Mouse (Mus musculus): ENCODE data around the gene Rpl5. TPM values are rescaled to one million over a fixed set of nuclear protein-coding genes. Genes with fewer than 3 reads are reported as not detected.

The Rpl5 gene
- polyA plus RNA-seq, 1 experiment from 2014 or later, result 69.3 TPM

DNA sequence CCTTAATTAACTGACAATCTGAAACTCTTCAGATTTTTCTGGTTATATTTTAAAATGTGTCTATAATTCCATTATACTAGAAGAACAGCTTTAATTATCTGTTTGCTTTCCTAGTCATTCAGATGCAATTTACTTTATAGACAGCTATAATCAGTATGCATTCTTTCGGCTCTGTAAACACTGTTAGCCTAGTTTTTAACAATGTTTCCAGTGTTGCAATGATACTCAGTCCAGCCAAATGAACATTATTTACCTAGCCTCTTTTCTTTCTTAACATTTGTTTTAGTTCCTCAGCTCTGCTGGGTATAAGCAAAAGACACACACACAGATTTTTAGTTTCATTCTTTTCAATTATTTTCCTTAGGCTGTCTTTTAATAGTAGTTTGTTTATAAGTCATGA lies 48.6 kb downstream of the Rpl5 start:
- no peaks in the 10 kb centered on the region for H3K9me3 ChIP-seq (ENCODE audit: control insufficient read depth, low read length)
- H3K4me2 ChIP-seq (ENCODE audit: low read depth, low read length), result no peak overlapping the region
- 0 out of 2 replicates have a peak, but pooled peaks cover 2% of the 10 kb centered on the region for H3K4me1 ChIP-seq (ENCODE audit: control insufficient read depth, insufficient read depth, low read length)
- H3K36me3 ChIP-seq (ENCODE audit: control insufficient read depth, insufficient read depth, low read length), result no peaks in the 10 kb centered on the region
- H3K27ac ChIP-seq (ENCODE audit: low read length), result no peak overlapping the region
- no peaks in the 10 kb centered on the region for H3K27me3 ChIP-seq (replicated peaks; ENCODE audit: control insufficient read depth, insufficient read depth, low read length)
- no peak overlapping the region for H3K9ac ChIP-seq (ENCODE audit: low read depth, low read length)
- H3K4me3 ChIP-seq (ENCODE audit: low read length), result no peak overlapping the region
- 52% methylated on average over 1 of the region's 1 CpGs for WGBS
- ATAC-seq, result no peak

DNA sequence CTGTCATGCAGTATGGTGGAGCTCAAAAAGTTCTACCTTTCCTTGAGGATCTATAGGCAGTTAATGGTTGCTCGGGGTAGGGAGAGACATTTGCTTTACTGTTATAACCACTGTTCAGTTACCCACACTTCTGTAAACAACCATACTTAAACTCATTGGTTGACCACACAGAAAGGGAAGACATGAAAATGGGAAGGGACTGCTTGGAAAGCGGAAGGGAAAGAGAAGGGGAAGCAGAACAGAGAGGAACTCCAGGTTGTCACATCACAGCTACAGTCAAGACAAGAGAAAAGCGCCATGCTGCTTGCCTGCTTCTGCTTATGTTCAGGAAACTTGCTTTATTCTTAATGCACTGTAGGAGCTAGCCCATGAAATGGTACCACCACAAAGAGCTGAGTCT lies 49.3 kb downstream of the Rpl5 start:
- Histone ChIP-seq H3K4me3 (ENCODE audit: low read length) (no peak overlapping the region), H3K4me1 (ENCODE audit: control insufficient read depth, insufficient read depth, low read length) (0 out of 2 replicates have a peak, but pooled peaks cover 2% of the 10 kb centered on the region), H3K36me3 (ENCODE audit: control insufficient read depth, insufficient read depth, low read length) (no peaks in the 10 kb centered on the region), H3K9me3 (ENCODE audit: control insufficient read depth, low read length) (no peaks in the 10 kb centered on the region), H3K9ac (ENCODE audit: low read depth, low read length) (no peak overlapping the region), H3K27ac (ENCODE audit: low read length) (no peak overlapping the region), H3K27me3 (replicated peaks; ENCODE audit: control insufficient read depth, insufficient read depth, low read length) (no peaks in the 10 kb centered on the region), H3K4me2 (ENCODE audit: low read depth, low read length) (no peak overlapping the region)
- no peak for ATAC-seq
- WGBS, result 81% methylated on average over 3 of the region's 3 CpGs

DNA sequence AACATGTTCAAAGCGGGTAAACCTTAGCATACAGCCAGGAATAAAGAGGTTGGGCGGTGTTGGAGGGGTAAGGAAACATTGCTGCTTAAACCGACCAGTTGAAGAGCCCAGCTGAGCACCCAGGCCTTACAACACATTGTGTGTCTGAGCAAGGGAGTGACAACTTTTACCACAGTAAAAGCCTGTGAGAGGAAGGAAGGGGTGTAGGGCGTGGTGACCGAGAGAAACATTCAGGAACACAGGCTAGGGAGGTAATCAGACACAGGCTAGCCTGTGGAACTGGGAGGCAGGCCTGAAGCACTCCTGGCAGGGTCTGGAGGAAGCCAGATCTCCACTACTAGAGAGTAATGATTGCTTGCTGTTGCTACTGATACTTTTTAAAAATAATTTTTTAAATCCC lies 50.3 kb downstream of the Rpl5 start:
- Histone ChIP-seq H3K9ac (ENCODE audit: low read depth, low read length) (no peak overlapping the region), H3K27ac (ENCODE audit: low read length) (no peak overlapping the region), H3K4me3 (ENCODE audit: low read length) (no peak overlapping the region), H3K27me3 (replicated peaks; ENCODE audit: control insufficient read depth, insufficient read depth, low read length) (no peaks in the 10 kb centered on the region), H3K9me3 (ENCODE audit: control insufficient read depth, low read length) (no peaks in the 10 kb centered on the region), H3K36me3 (ENCODE audit: control insufficient read depth, insufficient read depth, low read length) (no peaks in the 10 kb centered on the region), H3K4me2 (ENCODE audit: low read depth, low read length) (no peak overlapping the region), H3K4me1 (ENCODE audit: control insufficient read depth, insufficient read depth, low read length) (0 out of 2 replicates have a peak, but pooled peaks cover 2% of the 10 kb centered on the region)
- 72% methylated on average over 5 of the region's 5 CpGs for WGBS
- no peak for ATAC-seq

Other genes with a start within 250 kb of the Rpl5 start
- 0.92 and 1.1 TPM in 2 replicates for gene Gfi1, start 174.5 kb upstream of the Rpl5 start, polyA plus RNA-seq (2015; fragmentation: Nextera tagmentation; extraction: Ambion mirVana)
- gene Ube2d2b, start 70.4 kb upstream of the Rpl5 start, polyA plus RNA-seq (2015; fragmentation: Nextera tagmentation; extraction: Ambion mirVana), result 0.07 TPM in 2 replicates
- gene Evi5, start 25.4 kb upstream of the Rpl5 start, polyA plus RNA-seq (2015; fragmentation: Nextera tagmentation; extraction: Ambion mirVana), result 49.1 and 53.4 TPM in 2 replicates
- 17.8 and 17.9 TPM in 2 replicates for gene Fam69a, start 86.6 kb downstream of the Rpl5 start, polyA plus RNA-seq (2015; fragmentation: Nextera tagmentation; extraction: Ambion mirVana)
- gene Mtf2, start 165.2 kb downstream of the Rpl5 start, polyA plus RNA-seq (2015; fragmentation: Nextera tagmentation; extraction: Ambion mirVana), result 69.1 and 74.9 TPM in 2 replicates
- 42.0 and 46.8 TPM in 2 replicates for gene Tmed5, start 232.1 kb downstream of the Rpl5 start, polyA plus RNA-seq (2015; fragmentation: Nextera tagmentation; extraction: Ambion mirVana)
- 5.9 and 7.7 TPM in 2 replicates for gene Ccdc18, start 232.4 kb downstream of the Rpl5 start, polyA plus RNA-seq (2015; fragmentation: Nextera tagmentation; extraction: Ambion mirVana)

Data from intestine, embryonic 16.5 days (tissue).